Mouse (Mus musculus) kidney, adult 10 weeks (tissue): ENCODE measurements around the gene Rimbp3. TPM values are rescaled to one million over a fixed set of nuclear protein-coding genes. Genes with fewer than 3 reads are reported as not detected.

Source experiments
- polyA plus RNA-seq: library from polyadenylated mRNA; stranded (reverse); fragments of 350-450 nt; fragmentation: Illumina TruSeq; extraction: RNeasy Lipid Tissue Mini Kit (QIAGEN cat#74804); gene quantifications from one replicate; pipeline ENCODE4 v1.2.3, GENCODE M21; 2014; ENCODE audit warnings: low read depth, low replicate concordance

The Rimbp3 gene
- polyA plus RNA-seq: not detected

DNA sequence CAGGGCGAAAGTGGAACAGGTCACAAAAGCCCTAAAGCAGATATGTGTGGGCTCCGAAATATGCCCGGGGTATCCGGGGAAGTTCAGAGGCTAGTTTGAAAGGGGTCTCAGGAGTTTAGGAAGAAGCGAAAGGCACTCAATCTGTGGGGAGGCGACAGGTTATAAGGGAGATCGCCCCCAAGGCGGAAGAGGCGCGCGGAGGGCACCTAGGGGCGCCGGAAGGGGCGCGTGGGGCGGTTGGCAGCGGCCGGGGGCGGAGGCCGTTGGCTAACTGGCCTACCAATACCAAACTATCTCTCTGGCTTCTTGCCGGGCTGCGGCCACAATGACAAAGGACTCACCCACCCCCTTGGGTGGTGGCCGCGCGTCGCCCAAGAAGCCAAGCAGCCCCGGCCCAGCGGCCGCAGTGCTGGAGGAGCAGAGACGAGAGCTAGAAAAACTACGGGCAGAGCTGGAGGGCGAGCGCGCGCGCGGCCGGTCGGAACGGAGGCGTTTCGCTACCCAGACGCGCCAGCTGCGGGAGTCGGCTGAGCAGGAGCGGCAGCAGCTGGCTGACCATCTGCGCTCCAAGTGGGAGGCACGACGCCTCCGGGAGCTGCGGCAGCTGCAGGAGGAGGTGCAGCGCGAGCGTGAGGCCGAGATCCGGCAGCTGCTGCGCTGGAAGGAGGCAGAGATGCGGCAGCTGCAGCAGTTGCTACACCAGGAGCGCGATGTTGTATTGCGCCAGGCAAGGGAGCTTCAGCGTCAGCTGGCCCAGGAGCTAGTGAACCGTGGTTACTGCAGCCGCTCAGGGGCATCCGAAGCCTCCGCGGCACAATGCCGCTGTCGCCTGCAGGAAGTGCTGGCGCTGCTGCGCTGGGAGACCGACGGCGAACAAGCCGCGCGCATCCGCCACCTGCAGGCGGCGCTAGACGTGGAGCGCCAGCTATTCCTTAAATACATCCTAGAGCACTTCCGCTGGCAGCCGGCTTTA lies at the start of gene Rimbp3:
Rimbp3 (plus strand) TSS at position 215 of the 973 bp plus-strand sequence.

DNA sequence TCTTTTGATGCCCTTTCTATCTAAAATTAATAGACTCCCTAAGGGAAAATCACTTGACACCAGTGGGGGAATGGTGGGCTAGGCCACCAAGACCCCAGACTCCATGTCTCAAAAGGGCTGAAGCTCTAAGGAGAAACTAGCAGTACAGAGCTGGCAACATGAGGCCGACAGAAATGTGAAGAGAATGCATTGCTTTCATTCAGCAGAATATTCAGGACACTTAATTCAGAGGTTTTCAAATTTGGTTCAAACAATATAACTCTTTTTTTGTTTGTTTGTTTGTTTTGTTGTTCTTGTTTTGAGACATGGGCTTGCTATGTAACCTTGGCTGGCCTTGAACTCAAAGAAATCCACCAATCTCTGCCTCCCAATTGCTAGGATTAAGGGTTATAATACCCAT lies 5.9 kb upstream of the Rimbp3 start, which contains the start of gene Ube2l3:
Ube2l3 (minus strand) TSS at position 101 of the 400 bp plus-strand sequence.

GRCm38 (mm10) chr16:17232794-17233701 lies 24.6 kb downstream of the Rimbp3 start, which contains the start of gene Hic2:
Gene Hic2, plus strand, starts transcription at chr16:17233572.

Other genes with a start within 250 kb of the Rimbp3 start
- gene Mapk1, start 225.2 kb upstream of the Rimbp3 start, polyA plus RNA-seq: 232 TPM
- 0.85 TPM for gene Ypel1, start 138.9 kb upstream of the Rimbp3 start, polyA plus RNA-seq
- gene Ppil2, start 97.3 kb upstream of the Rimbp3 start, polyA plus RNA-seq: 64.4 TPM
- gene 2610318N02Rik, start 83.4 kb upstream of the Rimbp3 start, polyA plus RNA-seq: not detected
- 9.1 TPM for gene Sdf2l1, start 76.2 kb upstream of the Rimbp3 start, polyA plus RNA-seq
- gene Ydjc, start 64.0 kb upstream of the Rimbp3 start, polyA plus RNA-seq: not detected
- not detected for gene Ccdc116, start 61.4 kb upstream of the Rimbp3 start, polyA plus RNA-seq
- 157 TPM for gene Ube2l3, start 6.0 kb upstream of the Rimbp3 start, polyA plus RNA-seq
- gene Hic2, start 25.0 kb downstream of the Rimbp3 start, polyA plus RNA-seq: 0.44 TPM
- not detected for gene Tmem191c, start 67.5 kb downstream of the Rimbp3 start, polyA plus RNA-seq
- 1.4 TPM for gene Serpind1, start 122.8 kb downstream of the Rimbp3 start, polyA plus RNA-seq
- 101 TPM for gene Snap29, start 197.4 kb downstream of the Rimbp3 start, polyA plus RNA-seq
- 27.7 TPM for gene Pi4ka, start 197.7 kb downstream of the Rimbp3 start, polyA plus RNA-seq
- 22.6 TPM for gene Crkl, start 243.4 kb downstream of the Rimbp3 start, polyA plus RNA-seq